Mouse (Mus musculus) retina, postnatal 1 day (tissue): ENCODE data around the gene Pheta1.
"Not testable (repeated sequence)": the region's sequence is repeated elsewhere in the genome, so short reads cannot be mapped to it uniquely, and the experiment has no call there.

Source experiments
- DNase-seq: peaks from one replicate; pipeline ENCODE4 v3.0.0-alpha.2; 2012

The Pheta1 gene

GRCm38 (mm10) chr5:121846322-121846721, 2.5 kb upstream of the Pheta1 start:
- no peak for DNase-seq

- not testable (repeated sequence) for DNase-seq
These were observed 1.5 kb upstream of the Pheta1 start for GRCm38 (mm10) chr5:121847269-121847668.

- peak; percentile 74 for DNase-seq
These were observed 707 bp upstream of the Pheta1 start for GRCm38 (mm10) chr5:121848035-121848519.

GRCm38 (mm10) chr5:121849478-121850349, 930 bp downstream of the Pheta1 start:
- DNase-seq, result no peak

- no peak for DNase-seq
These were observed 4.7 kb downstream of the Pheta1 start for GRCm38 (mm10) chr5:121853368-121854051.

- DNase-seq, result no peak
These were observed 6.0 kb downstream of the Pheta1 start for GRCm38 (mm10) chr5:121854768-121855167.

- DNase-seq, result no peak
These were observed 8.0 kb downstream of the Pheta1 start for GRCm38 (mm10) chr5:121856740-121857139.

GRCm38 (mm10) chr5:121858427-121858826, 9.6 kb downstream of the Pheta1 start:
- DNase-seq, result no peak

- DNase-seq, result no peak
These were observed 13.2 kb downstream of the Pheta1 start for GRCm38 (mm10) chr5:121861964-121862363.

GRCm38 (mm10) chr5:121864330-121864729, 15.5 kb downstream of the Pheta1 start:
- DNase-seq, result no peak

- no peak for DNase-seq
These were observed 19.2 kb downstream of the Pheta1 start for GRCm38 (mm10) chr5:121867963-121868362.

GRCm38 (mm10) chr5:121870832-121871231, 22.0 kb downstream of the Pheta1 start:
- DNase-seq, result no peak

- DNase-seq, result no peak
These were observed 22.8 kb downstream of the Pheta1 start for GRCm38 (mm10) chr5:121871515-121872030.

GRCm38 (mm10) chr5:121872158-121872557, 23.4 kb downstream of the Pheta1 start:
- peak; percentile 86 for DNase-seq

- no peak for DNase-seq
These were observed 26.3 kb downstream of the Pheta1 start for GRCm38 (mm10) chr5:121875041-121875440.

GRCm38 (mm10) chr5:121876901-121877300, 28.1 kb downstream of the Pheta1 start:
- DNase-seq, result no peak

GRCm38 (mm10) chr5:121878703-121879102, 29.9 kb downstream of the Pheta1 start:
- DNase-seq, result peak; percentile 42

GRCm38 (mm10) chr5:121879211-121879610, 30.4 kb downstream of the Pheta1 start:
- peak; percentile 51 for DNase-seq

- no peak for DNase-seq
These were observed 34.6 kb downstream of the Pheta1 start for GRCm38 (mm10) chr5:121883356-121883755.

- DNase-seq, result peak; percentile 93
These were observed 40.6 kb downstream of the Pheta1 start for GRCm38 (mm10) chr5:121889375-121889774.

- DNase-seq, result no peak
These were observed 41.1 kb downstream of the Pheta1 start for GRCm38 (mm10) chr5:121889819-121890362.

GRCm38 (mm10) chr5:121890925-121891324, 42.1 kb downstream of the Pheta1 start:
- DNase-seq, result no peak

GRCm38 (mm10) chr5:121892281-121892680, 43.5 kb downstream of the Pheta1 start:
- DNase-seq, result no peak
